ENCODE assay signal across 8 mouse cellular contexts in the genomic region with DNA sequence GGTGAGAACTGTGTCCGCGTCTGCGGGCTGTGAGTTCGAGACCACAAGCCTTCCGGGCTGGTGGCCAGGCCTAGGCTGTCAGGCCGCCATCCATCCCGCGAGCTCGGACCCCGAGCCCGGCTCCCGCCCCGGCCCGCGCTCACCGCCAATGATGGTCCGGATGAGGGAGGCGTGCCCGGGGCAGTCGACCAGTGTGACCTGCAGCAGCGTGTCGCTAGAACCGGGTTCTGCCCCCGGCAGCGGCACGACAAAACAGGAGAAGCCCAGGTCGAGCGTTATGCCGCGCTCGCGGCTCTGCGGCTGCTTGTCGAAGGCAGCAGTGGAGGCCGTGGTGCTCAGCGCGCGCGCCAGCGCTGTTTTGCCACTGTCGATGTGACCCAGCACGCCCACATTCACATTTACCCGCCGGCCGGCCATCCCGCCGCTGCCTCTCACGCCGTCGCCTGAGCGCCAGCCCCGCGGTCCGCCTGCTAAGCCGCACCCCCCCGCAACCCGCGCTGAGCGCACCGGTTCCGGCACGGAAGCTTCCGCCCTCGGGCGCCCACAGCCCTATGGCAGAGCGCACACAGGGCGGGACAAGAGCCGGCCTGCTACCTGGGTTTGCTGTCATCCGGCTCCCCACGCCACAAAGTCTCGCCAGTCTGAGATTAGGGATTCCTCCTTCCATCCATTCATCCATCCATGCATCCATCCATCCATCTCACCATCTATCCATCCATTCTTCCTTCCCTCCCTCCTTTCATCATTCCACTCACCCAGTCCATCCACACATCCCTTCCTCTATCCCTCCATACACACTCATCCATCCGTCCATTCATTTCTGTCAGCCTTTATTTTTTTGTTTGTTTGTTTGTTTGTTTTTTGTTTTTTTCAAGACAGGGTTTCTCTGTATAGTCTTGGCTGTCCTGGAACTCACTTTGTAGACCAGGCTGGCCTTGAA. TPM values are rescaled to one million over a fixed set of nuclear protein-coding genes. Genes with fewer than 3 reads are reported as not detected.
DNase-seq lines count a peak whose midpoint lies in the region; ATAC-seq and TF ChIP-seq lines count a peak whose summit lies in the region.

A gene (minus strand): TSS at position 477 of the 940 bp plus-strand sequence.

- H3K36me3 ChIP-seq in intestine, postnatal 0 days (ENCODE audit: control insufficient read depth, insufficient read depth) = no peaks in the 10 kb centered on the region
- no peaks in the 10 kb centered on the region for H3K36me3 ChIP-seq in midbrain, embryonic 10.5 days

- H3K27me3 ChIP-seq in intestine, postnatal 0 days (replicated peaks; ENCODE audit: control insufficient read depth, insufficient read depth, low read length) = no peaks in the 10 kb centered on the region
- H3K27me3 ChIP-seq in midbrain, embryonic 10.5 days (ENCODE audit: low read depth, poor library complexity, severe bottlenecking) = peaks cover 5% of the 10 kb centered on the region

- peak within 1 kb of the TSS; percentile 74 for H3K4me3 ChIP-seq in intestine, postnatal 0 days (ENCODE audit: low read depth, low read length)
- H3K4me3 ChIP-seq in midbrain, embryonic 10.5 days = peak within 1 kb of the TSS; percentile 94

- DNase-seq in adrenal gland, adult 8-10 months = peak; percentile 58
- peak; percentile 89 for DNase-seq in embryo, embryonic 9.5 days (ENCODE audit: extremely low spot score)
- DNase-seq in gonadal fat pad, adult 2 months (ENCODE audit: low read depth) = no peak
- peak; percentile 82 to 84 for DNase-seq in left cerebral cortex, postnatal 36 days (ENCODE audit: low spot score in 2 of 2)
- peak; percentile 82 for DNase-seq in midbrain, embryonic 10.5 days (ENCODE audit: low spot score)
- peak; percentile 59 for DNase-seq in right cerebral cortex, postnatal 36 days (ENCODE audit: low spot score in 2 of 2)
- peak; percentile 78 to 86 for DNase-seq in urinary bladder, postnatal 4 days (ENCODE audit: low spot score in 2 of 2)

- no peaks in the 10 kb centered on the region for H3K9me3 ChIP-seq in intestine, postnatal 0 days (ENCODE audit: control insufficient read depth)
- H3K9me3 ChIP-seq in midbrain, embryonic 10.5 days (replicated peaks) = no peaks in the 10 kb centered on the region

- peak within 1 kb of the TSS; percentile 83 for H3K4me2 ChIP-seq in intestine, postnatal 0 days (replicated peaks; ENCODE audit: low read depth)

- peak within 1 kb of the TSS; percentile 76 for H3K9ac ChIP-seq in intestine, postnatal 0 days (ENCODE audit: low read depth, low read length)

- peak within 1 kb of the TSS; percentile 84; the same call in 1 of the 2 replicates for H3K27ac ChIP-seq in intestine, postnatal 0 days (ENCODE audit: low read depth, low read length)
- H3K27ac ChIP-seq in midbrain, embryonic 10.5 days (replicated peaks) = peak within 1 kb of the TSS; percentile 91

- H3K4me1 ChIP-seq in intestine, postnatal 0 days (replicated peaks; ENCODE audit: control insufficient read depth, insufficient read depth, low read length) = no peaks in the 10 kb centered on the region
- peaks cover 36% of the 10 kb centered on the region for H3K4me1 ChIP-seq in midbrain, embryonic 10.5 days

- intact Hi-C loops in left cerebral cortex, postnatal 36 days (cut with DNase I) = loop anchor here (1.0 kb wide), 1 partner anchor 19 kb away; a partner anchor contains a TSS

- under 1% methylated on average over 71 of the region's 72 CpGs for WGBS in intestine, postnatal 0 days
- 1% methylated on average over 72 of the region's 72 CpGs for WGBS in midbrain, embryonic 10.5 days

- TF ChIP-seq CTCF in intestine, postnatal 0 days (IDR thresholded peaks at IDR 0.05; ENCODE audit: low read depth) = 0 out of 2 replicates have a peak, but pooled peaks have one; percentile 5

- ATAC-seq in intestine, postnatal 0 days = peak; percentile 77

RNA-seq across cellular contexts. Expression of the gene that starts here (rescaled TPM):
- total RNA-seq in adrenal gland, adult 8-10 months (2022) = 10 to 100 TPM; 17.7 to 22.6 (median 19.1) TPM
- 17.7 and 18.6 TPM in 2 replicates for polyA plus RNA-seq in gonadal fat pad, adult 2 months (2012; rRNA removed)
- polyA plus RNA-seq in intestine, postnatal 0 days (2015; fragmentation: Nextera tagmentation; extraction: Ambion mirVana) = 32.8 and 35.9 TPM in 2 replicates
- total RNA-seq in left cerebral cortex, postnatal 36 days (2021) = 10 to 100 TPM; 20.8 to 22.2 TPM
- 41.8 and 44.3 TPM in 2 replicates for polyA plus RNA-seq in midbrain, embryonic 10.5 days (2016; fragmentation: Nextera tagmentation; extraction: Ambion mirVana)
